Mouse (Mus musculus) embryonic facial prominence, embryonic 15.5 days (tissue): ENCODE data around the gene Cdkl3. TPM values are rescaled to one million over a fixed set of nuclear protein-coding genes. Genes with fewer than 3 reads are reported as not detected.

Experiments used
- ATAC-seq: fragments of 200-750 bp; cut with Nextera tagmentation; 2 replicates; pipeline ENCODE4 v1.8.0; 2017; ENCODE audit warnings: low read depth, moderate TSS enrichment; ENCODE audit not compliant: insufficient number of reproducible peaks, low FRiP score, low TSS enrichment
- H3K27ac ChIP-seq: fragments of 300-500 bp; sonication (generic); replicated peaks from 2 replicates; pipeline ENCODE4 v1.5.1; 2015; ENCODE audit warnings: mild to moderate bottlenecking, inconsistent platforms
- H3K27me3 ChIP-seq: fragments of 300-500 bp; sonication (generic); 2 replicates; pipeline ENCODE4 v1.6.1; 2015; ENCODE audit warnings: inconsistent platforms
- H3K36me3 ChIP-seq: fragments of 300-500 bp; sonication (generic); 2 replicates; pipeline ENCODE4 v1.6.1; 2015; ENCODE audit warnings: mild to moderate bottlenecking, inconsistent platforms
- H3K4me1 ChIP-seq: fragments of 300-500 bp; sonication (generic); 2 replicates; pipeline ENCODE4 v1.6.1; 2015; ENCODE audit warnings: inconsistent platforms
- H3K4me2 ChIP-seq: fragments of 300-500 bp; sonication (generic); replicated peaks from 2 replicates; pipeline ENCODE4 v1.6.1; 2015; ENCODE audit warnings: mild to moderate bottlenecking, inconsistent platforms
- H3K4me3 ChIP-seq: fragments of 300-500 bp; sonication (generic); replicated peaks from 2 replicates; pipeline ENCODE4 v1.5.1; 2015; ENCODE audit warnings: mild to moderate bottlenecking, inconsistent platforms
- H3K9ac ChIP-seq: fragments of 300-500 bp; sonication (generic); 2 replicates; pipeline ENCODE4 v1.6.1; 2015; ENCODE audit warnings: inconsistent platforms
- H3K9me3 ChIP-seq: fragments of 300-500 bp; sonication (generic); replicated peaks from 2 replicates; pipeline ENCODE4 v1.6.1; 2016; ENCODE audit warnings: inconsistent platforms
- WGBS: fragments of 180-500 bp; shearing (Covaris S2); methylation state at CpG from one replicate; pipeline ENCODE4 v1.1.7; 2015; 5-methylcytosine and 5-hydroxymethylcytosine counted together
- polyA plus RNA-seq: library from polyadenylated mRNA; unstranded; fragments of >200 nt; fragmentation: Nextera tagmentation; extraction: Ambion mirVana; gene quantifications from 2 replicates; pipeline ENCODE4 v1.2.1, GENCODE M21; 2015

Cdkl3 gene
- polyA plus RNA-seq, 1 experiment from 2014 or later, result 11.9 TPM

DNA sequence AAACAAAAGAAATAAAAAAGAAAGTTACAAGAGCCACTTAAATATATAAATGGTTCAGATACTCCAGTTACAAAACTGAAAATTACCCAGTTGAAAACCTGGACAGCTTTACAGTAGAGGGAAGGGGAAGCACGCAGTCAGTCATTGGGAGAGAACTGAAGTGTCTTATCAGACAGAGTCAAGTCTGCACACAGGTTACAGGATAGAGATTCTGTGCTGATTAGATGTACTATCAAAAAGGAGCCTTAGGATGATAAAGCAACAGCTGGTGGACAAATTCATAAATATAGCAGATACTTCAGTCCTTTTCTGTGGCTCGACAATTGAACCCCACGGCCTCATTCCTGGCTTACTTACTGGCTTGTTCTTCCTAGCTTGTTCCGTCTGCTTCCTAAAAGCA, 56.3 kb downstream of the Cdkl3 start:
- H3K27me3 ChIP-seq, result no peaks in the 10 kb centered on the region
- no peak overlapping the region for H3K4me2 ChIP-seq
- no peak overlapping the region for H3K27ac ChIP-seq
- no peaks in the 10 kb centered on the region for H3K9me3 ChIP-seq
- H3K4me3 ChIP-seq, result no peak overlapping the region
- H3K36me3 ChIP-seq, result no peaks in the 10 kb centered on the region
- no peak for ATAC-seq
- H3K4me1 ChIP-seq, result no peaks in the 10 kb centered on the region
- H3K9ac ChIP-seq, result no peak overlapping the region
- 89% methylated on average over 4 of the region's 4 CpGs for WGBS

DNA sequence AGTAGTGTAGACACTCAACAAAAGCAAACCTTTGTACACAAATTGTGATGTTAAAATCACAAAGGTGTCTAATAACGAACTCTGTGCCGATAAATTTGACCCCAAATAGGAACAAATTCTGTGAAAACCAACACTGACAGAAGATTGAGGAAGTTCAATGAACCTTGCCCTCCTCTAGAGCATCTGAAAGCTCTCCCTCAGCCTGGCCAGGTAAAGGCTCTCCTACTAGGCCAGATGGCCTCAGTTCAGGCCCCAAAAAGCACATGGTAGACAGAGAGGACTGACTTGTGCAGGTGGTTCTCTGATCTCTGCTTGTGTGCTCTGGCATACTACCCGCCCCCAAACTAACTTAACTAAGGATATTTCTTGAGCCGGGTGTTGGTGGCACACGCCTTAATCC, 58.4 kb downstream of the Cdkl3 start:
- Histone ChIP-seq H3K27ac (no peak overlapping the region), H3K4me3 (no peak overlapping the region), H3K27me3 (no peaks in the 10 kb centered on the region), H3K36me3 (no peaks in the 10 kb centered on the region), H3K9ac (no peak overlapping the region), H3K9me3 (no peaks in the 10 kb centered on the region), H3K4me1 (no peaks in the 10 kb centered on the region), H3K4me2 (no peak overlapping the region)
- ATAC-seq, result no peak
- WGBS, result 94% methylated on average over 5 of the region's 5 CpGs

DNA sequence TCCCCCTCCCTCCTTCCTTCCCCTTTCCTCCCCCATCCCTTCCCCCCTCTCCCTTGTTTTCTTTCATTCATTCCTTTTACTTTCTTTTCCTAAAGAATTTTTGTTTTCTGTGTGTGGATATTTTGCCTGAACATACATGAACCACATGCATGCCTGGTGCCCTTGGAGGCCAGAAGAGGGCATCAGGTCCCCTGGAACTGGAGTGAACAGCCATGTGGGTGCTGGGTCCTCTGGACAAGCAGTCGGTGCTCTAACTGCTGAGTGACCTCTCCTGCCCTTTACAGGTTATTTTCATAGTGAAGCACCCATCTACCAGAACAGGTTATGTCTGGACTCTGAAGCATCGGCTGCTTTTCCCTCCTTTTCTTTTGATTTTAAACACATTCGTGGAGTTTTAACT, 60.4 kb downstream of the Cdkl3 start:
- Histone ChIP-seq H3K27me3 (no peaks in the 10 kb centered on the region), H3K4me1 (no peaks in the 10 kb centered on the region), H3K9me3 (no peaks in the 10 kb centered on the region), H3K9ac (no peak overlapping the region), H3K4me3 (no peak overlapping the region), H3K36me3 (no peaks in the 10 kb centered on the region), H3K4me2 (no peak overlapping the region), H3K27ac (no peak overlapping the region)
- ATAC-seq, result no peak
- 45% methylated on average over 3 of the region's 3 CpGs for WGBS

DNA sequence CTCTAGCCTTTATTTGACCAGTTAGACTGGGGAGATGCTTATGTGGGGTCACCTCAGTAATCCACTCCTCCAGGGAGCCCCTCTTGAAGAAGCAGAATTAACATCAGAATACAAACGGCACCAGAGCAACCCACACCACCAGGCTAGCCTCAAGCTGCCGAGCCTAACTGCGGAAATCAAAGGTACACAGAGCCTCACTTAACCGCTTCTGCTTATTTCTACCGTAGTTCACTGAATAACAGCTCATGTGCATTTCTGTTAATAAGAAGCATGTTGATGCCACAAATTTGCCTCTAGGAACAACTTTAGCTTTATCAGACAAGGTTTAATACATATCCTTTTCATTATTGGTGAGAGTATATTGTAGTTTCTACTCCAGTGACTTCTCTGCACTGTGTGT, 61.8 kb downstream of the Cdkl3 start:
- Histone ChIP-seq H3K9me3 (no peaks in the 10 kb centered on the region), H3K27me3 (no peaks in the 10 kb centered on the region), H3K4me3 (no peak overlapping the region), H3K9ac (no peak overlapping the region), H3K27ac (no peak overlapping the region), H3K4me1 (no peaks in the 10 kb centered on the region), H3K4me2 (no peak overlapping the region), H3K36me3 (no peaks in the 10 kb centered on the region)
- no peak for ATAC-seq
- 11% methylated on average over 5 of the region's 5 CpGs for WGBS

DNA sequence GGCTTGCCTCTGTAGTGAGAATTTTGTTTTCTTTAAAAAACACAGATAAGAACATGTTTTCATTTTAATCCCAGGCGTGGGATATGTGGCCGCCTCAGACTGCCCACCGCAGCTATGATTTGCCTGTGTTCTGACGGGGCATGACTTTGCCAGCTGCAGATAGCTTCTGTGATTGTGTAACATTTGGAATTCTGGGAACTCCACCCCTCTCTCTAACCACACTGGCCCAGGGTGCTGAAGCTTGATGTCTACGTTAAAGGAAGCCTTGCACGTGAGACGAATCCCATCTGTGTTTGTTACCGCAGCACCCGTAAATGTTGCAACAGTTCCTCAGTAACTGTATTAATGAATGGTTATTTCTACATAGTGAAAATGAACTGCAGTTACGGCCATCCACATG, 67.7 kb downstream of the Cdkl3 start:
- no peaks in the 10 kb centered on the region for H3K36me3 ChIP-seq
- H3K9me3 ChIP-seq, result no peaks in the 10 kb centered on the region
- 42% methylated on average over 10 of the region's 10 CpGs for WGBS
- no peak overlapping the region; the same call in 1 of the 2 replicates for H3K27ac ChIP-seq
- H3K27me3 ChIP-seq, result no peaks in the 10 kb centered on the region
- no peak overlapping the region for H3K4me3 ChIP-seq
- no peak overlapping the region for H3K9ac ChIP-seq
- H3K4me2 ChIP-seq, result no peak overlapping the region
- ATAC-seq, result no peak
- peaks cover 5% of the 10 kb centered on the region; the same call in 1 of the 2 replicates for H3K4me1 ChIP-seq

DNA sequence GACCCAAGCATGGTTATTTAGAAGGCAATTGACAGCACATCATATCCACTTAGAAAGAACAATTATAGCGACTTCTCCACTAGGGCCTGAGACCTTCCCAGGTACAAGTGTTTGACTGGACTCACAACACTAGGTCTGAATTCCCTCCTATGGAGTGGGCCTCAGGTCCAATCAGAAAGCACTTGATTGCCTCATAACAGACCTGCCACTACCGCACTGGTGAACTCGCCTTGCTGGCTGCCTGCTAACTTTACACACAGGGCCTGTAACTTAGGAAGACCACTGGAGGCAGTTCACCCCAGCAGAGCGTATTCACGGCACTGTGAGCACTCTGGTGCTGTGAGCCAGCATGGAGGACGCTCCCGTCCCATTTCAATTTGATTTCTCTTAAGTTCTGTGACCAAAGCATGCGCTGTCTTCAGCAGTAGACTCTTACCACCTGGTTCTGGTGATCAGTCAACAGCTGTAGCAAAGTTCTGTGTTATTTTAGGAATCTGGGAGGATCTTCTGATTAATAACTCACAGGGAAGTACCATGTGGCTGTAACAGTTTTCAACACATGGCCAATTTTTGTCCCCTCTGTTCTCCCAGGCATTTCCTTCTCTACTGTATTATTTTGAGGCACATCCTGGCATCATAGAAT, 69.6 kb downstream of the Cdkl3 start:
- Histone ChIP-seq H3K4me3 (no peak overlapping the region), H3K27me3 (no peaks in the 10 kb centered on the region), H3K4me2 (no peak overlapping the region), H3K36me3 (no peaks in the 10 kb centered on the region), H3K9me3 (no peaks in the 10 kb centered on the region), H3K9ac (no peak overlapping the region), H3K4me1 (peaks cover 5% of the 10 kb centered on the region; the same call in 1 of the 2 replicates), H3K27ac (no peak overlapping the region)
- ATAC-seq, result no peak
- 64% methylated on average over 8 of the region's 8 CpGs for WGBS

DNA sequence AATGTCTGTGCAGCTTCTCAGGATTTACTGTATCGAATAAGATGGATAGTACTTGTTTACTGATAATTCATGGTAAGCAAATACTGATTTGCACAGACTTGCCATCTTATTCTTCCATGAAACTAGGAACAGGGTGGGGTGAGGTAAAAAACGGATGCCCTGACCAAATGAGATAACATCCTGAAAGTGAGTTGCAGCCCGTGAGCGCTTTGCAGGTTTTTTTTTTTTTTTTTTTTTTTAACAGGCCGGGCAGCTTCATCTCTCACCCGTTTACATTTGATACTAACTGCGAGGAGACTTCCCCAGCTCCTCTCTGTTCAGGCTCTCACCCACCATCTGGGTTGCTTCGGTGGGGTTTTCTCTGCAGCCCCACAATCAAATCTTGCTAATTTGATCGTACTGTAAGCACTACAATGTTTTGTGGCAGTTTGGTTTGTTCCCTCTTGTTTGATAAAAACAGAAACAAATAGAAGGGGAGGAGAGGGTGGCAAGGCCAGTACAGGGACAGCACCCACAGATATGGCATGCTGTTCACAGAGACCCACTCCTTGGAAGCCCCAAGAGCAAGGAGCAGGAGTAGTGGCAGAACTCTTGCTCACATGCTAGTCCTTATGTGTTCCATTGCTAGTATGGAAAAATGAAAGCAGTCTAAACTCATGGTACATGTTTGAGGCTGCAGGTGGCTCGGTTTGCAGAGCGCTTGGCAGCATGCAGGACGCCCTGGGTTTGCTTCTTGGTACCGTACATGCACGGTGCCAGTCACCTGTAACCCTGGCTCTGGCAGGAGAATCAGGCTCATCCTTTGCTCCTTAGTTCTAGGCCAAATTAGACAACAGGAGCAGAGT, 70.8 kb downstream of the Cdkl3 start:
- peaks cover 5% of the 10 kb centered on the region; the same call in 1 of the 2 replicates for H3K4me1 ChIP-seq
- H3K9me3 ChIP-seq, result no peaks in the 10 kb centered on the region
- no peak overlapping the region for H3K4me3 ChIP-seq
- H3K4me2 ChIP-seq, result no peak overlapping the region
- no peaks in the 10 kb centered on the region for H3K36me3 ChIP-seq
- H3K9ac ChIP-seq, result no peak overlapping the region
- H3K27me3 ChIP-seq, result no peaks in the 10 kb centered on the region
- WGBS, result 68% methylated on average over 14 of the region's 14 CpGs
- H3K27ac ChIP-seq, result no peak overlapping the region
- no peak for ATAC-seq

DNA sequence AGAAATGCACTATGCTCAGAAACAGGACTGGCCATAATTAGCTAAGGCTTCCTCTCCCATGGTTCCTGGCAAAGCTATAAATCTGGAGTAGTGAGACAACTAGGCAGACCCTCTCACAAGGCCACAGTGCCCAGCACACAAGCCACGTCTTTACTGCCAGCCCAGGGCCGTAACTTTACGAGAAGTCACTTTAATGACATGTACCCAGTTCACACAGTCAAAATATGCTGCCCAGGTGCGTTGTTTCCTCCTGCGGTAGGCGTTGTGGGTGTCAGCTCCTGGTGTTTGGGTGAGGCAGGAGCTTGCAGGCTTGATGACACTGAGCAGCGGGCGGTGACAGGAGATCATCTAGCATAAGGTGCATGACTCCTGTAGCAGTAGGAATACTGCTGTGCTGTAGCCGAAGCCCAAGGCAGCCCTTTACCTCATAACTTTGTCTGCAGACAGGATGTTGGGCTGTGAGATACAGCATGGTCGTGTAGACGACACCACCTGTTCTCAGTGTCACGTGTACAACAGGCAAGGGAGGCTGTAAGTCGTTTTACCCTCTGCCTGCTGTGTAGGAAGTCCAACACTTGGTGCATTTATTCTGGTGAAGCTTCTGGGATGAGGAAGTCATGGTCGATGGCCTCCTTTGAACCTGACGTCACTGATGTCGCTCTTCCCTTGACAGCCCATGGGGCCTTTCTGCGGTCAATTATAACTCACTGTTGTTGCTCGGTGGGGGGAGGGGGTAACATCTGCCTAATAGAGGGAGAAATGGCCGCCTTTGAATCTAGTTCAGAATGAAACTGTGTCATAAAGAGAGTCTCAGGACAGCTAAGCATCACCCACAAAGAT, 72.0 kb downstream of the Cdkl3 start:
- 62% methylated on average over 19 of the region's 19 CpGs for WGBS
- no peak overlapping the region for H3K4me3 ChIP-seq
- 0 out of 2 replicates have a peak overlapping the region, but pooled peaks have one; percentile 25 for H3K27ac ChIP-seq
- H3K4me1 ChIP-seq, result peaks cover 5% of the 10 kb centered on the region; the same call in 1 of the 2 replicates
- no peaks in the 10 kb centered on the region for H3K9me3 ChIP-seq
- no peak overlapping the region for H3K4me2 ChIP-seq
- H3K27me3 ChIP-seq, result no peaks in the 10 kb centered on the region
- no peaks in the 10 kb centered on the region for H3K36me3 ChIP-seq
- H3K9ac ChIP-seq, result no peak overlapping the region
- no peak for ATAC-seq

DNA sequence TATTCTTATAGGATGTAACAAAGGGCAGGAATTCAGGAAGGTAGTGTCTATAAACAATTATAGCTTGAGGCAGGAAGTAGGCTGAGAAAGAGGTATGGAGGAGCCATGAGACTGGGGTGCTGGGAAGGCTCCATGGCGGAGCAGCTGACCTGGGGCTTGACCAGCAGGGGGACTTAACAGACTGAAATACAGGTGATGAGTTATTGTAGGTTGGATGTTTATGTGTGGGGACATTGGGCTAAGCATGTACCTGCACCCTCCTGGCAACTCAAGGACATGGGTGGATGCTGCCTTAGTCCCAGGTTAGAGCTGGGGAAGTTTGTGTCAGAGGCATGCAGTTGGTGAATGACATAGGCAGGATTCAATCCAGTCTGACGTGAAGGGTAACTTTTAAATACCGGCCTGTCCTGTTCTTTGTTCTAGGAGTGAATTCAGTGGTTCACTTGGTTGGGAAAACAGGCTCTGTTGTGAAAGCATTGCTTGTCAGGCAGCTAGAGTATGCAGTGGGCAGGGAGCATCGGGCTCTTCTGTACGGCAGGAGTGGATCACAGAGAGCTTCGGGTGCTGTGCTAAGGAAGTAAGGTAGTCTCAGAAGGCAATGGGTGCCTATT, 72.8 kb downstream of the Cdkl3 start:
- Histone ChIP-seq H3K27me3 (no peaks in the 10 kb centered on the region), H3K4me2 (no peak overlapping the region), H3K36me3 (no peaks in the 10 kb centered on the region), H3K27ac (0 out of 2 replicates have a peak overlapping the region, but pooled peaks have one; percentile 65), H3K4me1 (peaks cover under 1% of the 10 kb centered on the region; the same call in 1 of the 2 replicates), H3K9ac (no peak overlapping the region), H3K9me3 (no peaks in the 10 kb centered on the region), H3K4me3 (no peak overlapping the region)
- ATAC-seq, result 0 out of 2 replicates have a peak, but pooled peaks have one; percentile 24
- 67% methylated on average over 6 of the region's 6 CpGs for WGBS

DNA sequence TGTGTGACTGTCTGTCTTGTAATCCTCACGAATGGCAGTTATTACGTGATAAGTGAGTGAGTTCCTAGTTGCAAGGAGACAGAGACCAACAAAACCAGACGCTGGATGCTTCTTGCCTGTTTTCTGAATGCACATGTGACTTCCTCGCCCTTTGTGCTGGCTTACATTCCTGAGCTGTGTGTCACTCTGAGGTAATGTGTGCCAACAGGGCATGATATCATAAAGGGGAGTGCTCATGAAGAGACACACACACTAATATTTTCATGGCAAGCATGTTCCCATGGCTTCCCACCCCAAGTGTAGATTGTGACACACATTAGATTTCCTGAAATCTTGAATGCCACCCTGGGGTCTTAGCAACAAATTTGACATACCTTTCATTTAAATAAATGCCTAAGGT, 73.9 kb downstream of the Cdkl3 start:
- no peaks in the 10 kb centered on the region for H3K9me3 ChIP-seq
- ATAC-seq, result no peak
- H3K4me1 ChIP-seq, result no peaks in the 10 kb centered on the region
- 54% methylated on average over 4 of the region's 4 CpGs for WGBS
- H3K36me3 ChIP-seq, result no peaks in the 10 kb centered on the region
- peak overlapping the region; percentile 65; the same call in 1 of the 2 replicates for H3K27ac ChIP-seq
- no peak overlapping the region for H3K4me2 ChIP-seq
- no peaks in the 10 kb centered on the region for H3K27me3 ChIP-seq
- H3K9ac ChIP-seq, result no peak overlapping the region
- H3K4me3 ChIP-seq, result no peak overlapping the region

DNA sequence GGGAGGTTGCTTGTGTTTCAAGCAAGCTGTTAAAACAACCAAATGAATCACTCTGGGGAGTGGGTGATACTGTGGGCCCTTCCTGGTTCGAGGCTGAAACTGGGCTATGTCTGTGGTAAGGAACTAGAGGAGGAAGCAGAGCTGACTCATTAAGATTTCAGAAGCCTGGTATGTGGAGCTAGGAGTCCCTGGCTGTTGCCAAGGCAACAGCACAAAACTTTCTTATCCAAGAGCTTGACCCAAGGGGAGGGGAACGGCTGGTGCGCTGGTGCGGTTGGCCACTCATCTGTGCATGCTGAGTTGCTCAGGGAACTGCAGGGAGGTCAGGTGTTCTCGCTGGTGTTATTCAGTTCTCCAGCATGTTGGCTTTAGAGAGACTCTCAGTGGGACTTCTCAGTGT, 76.0 kb downstream of the Cdkl3 start:
- H3K4me1 ChIP-seq, result no peaks in the 10 kb centered on the region
- no peaks in the 10 kb centered on the region for H3K36me3 ChIP-seq
- no peak overlapping the region for H3K4me3 ChIP-seq
- H3K27ac ChIP-seq, result no peak overlapping the region
- ATAC-seq, result no peak
- no peaks in the 10 kb centered on the region for H3K9me3 ChIP-seq
- 35% methylated on average over 5 of the region's 5 CpGs for WGBS
- no peak overlapping the region for H3K9ac ChIP-seq
- no peaks in the 10 kb centered on the region for H3K27me3 ChIP-seq
- H3K4me2 ChIP-seq, result no peak overlapping the region
